Mouse (Mus musculus) lung, adult 18-20 months (tissue): ENCODE data around the gene Ero1lb.
"Not testable (repeated sequence)": the region's sequence is repeated elsewhere in the genome, so short reads cannot be mapped to it uniquely, and the experiment has no call there.

Experiments
- DNase-seq, 2 experiments: peaks; one replicate each; pipeline ENCODE4 v3.0.0; 2022; ENCODE audit warnings: mixed read lengths in 2 of 2

The Ero1lb gene

DNA sequence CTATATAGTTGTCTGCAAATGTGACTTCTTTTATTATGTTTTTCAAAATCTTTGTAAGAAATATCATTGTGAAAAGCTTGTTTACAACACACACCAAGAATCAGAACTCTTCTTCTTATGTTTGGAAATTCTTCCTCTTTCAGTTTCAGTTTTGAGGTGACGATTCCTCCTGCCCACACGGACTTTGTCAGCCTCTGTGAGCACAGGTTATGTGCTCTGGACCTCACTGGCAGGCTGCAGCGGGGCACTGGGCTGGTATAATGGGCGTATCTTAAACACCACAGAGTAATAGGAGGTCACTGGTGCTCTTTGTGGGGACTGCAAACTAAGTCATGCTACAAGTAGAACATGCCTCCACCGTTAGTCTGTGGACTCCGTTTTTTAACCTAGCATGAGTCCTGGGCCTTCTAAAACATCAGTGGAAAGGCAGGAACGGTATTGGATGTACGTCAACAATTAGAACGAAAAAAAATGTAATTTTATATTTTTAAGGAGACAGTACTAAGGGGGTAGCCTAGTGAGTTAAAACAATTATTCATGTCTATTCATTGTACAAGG, 9.4 kb downstream of the Ero1lb start:
- peak; percentile 6 to 33 for DNase-seq

DNA sequence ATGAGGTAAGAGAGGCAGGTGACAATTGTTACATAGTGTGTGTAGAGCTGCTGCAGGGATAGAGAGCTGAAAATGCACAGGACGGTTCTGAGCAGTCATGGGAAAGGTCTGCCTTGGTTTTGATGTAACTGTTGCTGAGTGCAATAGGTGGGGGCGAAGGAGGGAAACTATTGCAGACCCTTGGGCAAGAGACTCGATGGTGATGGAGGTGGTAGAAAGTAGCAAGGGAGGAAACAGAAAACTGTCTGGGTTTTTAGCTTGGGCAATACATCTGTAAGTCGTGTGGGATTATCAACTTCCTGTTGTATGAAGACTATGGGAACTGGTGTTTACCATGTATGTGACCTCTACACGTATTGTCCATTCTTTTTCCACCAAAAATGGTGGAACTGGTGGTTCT, 12.5 kb downstream of the Ero1lb start:
- no peak for DNase-seq

DNA sequence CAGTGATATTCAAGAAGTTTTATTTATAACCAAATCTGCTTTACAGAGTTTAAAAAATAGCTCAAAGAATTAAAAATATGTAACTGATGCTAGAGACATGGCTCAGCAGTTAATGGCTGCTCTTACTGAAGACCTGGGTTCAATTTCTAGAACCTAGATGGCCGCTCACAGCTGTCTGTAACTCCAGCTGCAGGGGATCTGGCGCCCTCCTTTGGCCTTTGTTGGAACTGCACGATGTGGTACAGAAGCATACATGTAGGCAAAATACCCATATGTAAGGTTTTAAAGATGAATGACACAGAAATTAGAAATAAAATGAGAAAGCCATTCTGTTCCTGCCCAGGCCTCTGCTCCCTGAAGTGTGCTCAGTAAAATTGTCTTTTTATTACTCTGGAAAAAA, 23.3 kb downstream of the Ero1lb start:
- peak; percentile 59 to 62 for DNase-seq

DNA sequence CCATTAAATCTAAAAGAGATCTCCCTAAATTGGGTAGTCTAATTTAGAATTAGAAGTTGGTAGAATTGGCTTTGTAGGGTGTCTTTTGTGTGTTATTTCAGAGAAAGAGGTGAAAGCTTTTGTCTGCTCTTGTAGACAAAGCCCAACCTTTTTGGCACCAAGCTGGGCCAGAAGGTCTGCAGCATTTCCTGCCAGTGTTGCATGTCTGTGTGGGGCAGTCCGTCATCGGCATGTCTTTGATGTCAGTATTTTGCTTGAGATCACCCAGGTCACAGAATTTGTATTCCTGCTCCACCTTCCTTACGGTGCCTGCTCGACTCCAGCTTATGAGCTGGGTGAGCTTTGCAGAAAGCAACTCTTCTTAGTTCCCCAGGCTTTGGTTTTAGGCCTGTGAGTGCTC, 31.4 kb downstream of the Ero1lb start:
- not testable (repeated sequence) for DNase-seq

DNA sequence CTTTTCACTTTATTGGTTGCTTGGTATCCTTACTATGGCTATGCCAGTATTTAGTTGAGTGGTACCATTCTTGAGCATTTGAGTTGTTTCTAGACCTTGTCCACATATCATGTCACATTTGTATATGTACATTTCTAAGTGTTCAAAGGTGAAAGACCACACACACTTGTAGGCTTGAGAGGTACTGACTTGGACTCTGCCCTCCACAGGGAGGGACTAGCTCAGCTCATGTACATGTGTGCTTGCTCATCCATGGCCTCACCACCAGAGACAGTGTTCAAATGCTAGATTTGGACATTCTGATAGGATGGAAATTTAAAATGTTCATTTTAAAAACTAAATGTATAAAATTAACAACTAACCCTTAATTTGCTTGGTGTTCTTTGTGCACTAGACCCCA, 44.5 kb downstream of the Ero1lb start:
- DNase-seq: not testable (repeated sequence)

DNA sequence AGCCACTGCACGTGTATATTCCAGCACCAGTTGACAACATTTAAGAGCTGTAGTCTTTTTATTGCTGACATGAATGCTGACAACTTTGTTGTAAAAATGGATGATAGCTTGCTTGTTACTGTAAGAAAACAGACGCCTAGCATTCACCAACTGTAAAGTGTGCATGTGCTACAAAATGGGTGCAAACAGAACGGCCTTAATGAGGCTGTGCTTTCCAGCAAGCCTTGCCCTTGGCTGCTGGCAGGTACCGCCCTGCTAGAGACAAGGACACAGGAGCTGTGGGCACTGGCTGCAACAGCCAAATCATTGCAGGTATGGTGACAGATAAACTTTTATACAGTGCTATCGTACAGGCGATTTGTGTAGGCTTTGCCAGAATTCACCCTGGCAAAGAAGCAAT, 48.4 kb downstream of the Ero1lb start:
- DNase-seq: not testable (repeated sequence)

DNA sequence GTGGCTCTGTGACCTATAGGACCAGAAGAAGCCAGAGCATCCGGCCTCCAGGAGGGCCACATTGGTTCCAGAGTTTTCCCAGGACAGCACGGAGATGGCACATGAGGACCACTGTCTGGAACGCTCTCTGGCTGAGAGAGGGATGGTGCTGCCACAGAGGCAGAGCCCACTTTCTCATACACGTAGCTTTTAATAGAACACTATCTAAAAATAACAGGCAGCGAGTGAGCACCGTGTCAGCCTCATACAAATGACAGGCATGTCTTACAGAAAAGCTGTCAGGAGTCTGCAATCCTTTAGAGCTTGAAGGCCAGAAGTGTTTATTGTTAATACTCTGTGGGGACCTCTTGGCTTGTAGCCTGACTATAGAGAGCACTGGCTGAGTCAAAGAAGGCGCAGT, 48.9 kb downstream of the Ero1lb start:
- not testable (repeated sequence) for DNase-seq

DNA sequence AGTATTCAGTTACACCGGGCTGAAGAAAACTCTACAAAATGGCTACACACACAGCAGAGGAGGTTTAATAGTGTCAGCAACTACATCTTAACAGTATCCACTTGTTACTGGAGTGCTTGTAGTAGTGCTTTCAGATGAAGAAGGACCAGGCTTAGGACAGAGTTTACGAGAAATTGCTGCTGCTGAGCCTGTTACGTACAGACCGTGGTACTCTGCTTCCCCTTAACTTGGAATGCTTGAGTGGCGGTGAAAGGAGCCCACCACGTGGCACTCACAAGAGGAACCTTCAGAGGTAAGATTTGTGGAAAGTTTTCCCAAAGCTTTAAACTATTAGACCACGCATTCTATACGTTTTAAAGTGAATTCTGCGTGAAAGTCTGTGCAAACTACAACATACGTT, 49.3 kb downstream of the Ero1lb start:
- DNase-seq: not testable (repeated sequence)

DNA sequence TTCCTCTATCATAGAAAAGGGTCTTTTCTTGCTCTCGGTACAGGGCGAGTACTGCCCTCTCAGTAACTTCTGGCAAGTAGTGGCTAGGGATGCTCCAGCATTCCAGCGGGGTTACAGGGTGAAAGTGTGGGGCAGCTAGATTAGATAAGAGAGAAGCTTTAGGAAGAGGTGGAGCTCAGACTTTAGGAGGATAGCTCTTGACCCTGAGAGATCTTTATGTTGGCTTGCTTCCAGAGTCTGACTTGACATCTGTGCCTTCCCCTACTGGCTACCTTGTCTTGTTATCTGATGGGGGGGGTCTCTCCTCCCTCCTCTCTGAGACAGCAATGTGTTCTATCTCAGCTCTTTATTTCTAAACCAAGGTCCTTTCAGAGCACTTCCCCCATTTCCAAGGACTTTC, 50.8 kb downstream of the Ero1lb start:
- DNase-seq: not testable (repeated sequence)

DNA sequence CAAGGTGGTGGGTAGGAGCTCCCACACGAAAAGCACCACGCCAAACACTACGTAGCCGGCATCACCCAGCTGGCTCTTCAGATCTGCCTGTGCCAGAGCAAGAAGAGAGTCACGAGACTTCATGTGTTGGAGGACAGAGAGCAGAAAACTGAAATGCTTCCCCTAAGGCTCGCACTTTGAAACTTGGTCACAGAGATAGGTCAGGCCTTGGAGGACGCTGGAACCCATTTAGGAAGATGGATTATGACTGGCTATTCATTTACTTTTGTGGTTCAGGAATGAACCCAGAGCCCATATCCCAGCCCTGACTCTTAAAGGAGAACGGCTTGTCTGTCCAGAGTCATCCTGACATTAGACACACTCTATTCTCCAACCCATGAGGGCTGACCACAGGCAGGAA, 54.1 kb downstream of the Ero1lb start:
- not testable (repeated sequence) for DNase-seq

DNA sequence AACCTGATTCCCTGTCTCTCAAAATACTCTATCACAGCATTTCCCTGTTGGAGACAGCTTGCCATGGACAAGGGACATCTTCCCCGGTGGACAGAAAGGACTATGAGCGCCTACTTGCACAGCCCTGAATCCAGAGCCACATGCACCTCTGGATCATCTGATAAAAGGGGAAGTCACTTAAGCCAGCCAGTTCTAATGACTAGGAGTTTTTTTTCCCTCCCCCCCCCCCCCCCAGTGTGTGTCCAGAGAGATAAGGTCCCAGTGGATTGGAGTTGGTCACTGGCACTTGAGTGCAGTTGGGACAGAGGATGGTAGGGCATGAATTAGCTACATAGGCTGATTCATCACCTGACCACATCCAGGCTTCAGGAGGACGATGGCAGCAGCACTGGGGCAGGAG, 60.4 kb downstream of the Ero1lb start:
- DNase-seq: not testable (repeated sequence)

DNA sequence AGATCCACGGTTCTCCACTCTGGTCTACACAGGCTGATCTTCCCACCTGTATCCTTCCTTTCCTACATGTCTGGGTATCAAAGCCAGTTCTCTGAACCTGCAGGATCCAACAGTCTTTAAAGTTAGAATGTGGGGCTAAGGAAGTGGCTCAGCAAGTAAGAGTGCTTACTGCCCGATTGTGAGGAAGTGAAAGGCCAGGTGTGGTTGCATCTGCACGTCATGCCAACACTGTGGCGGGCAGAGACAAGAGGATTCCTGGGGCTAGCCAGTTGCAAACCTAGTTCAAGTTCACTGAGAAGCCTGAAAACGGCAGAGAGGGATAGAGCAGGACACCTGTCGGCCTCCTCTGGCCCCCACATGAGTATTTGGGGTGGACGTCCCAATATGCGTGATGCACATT, 62.1 kb downstream of the Ero1lb start:
- not testable (repeated sequence) for DNase-seq

DNA sequence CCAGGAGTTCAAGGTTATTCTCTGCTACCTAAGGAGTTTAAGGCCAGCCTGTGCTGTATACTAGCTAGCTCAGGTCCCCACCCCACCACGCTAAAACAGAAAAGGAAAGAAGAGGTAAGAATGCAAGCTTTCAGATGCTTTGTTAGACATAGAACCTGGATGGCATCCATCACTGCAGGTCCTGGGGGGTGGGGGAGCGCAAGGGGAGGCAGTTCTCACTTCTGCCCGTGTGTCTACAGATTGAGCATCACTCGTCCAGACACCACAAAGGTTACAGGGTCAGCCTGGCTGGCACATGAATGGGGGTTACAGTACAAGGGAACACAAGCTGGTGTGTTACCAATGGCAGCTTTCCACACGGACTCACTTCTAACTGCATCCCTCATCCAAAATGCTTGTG, 62.5 kb downstream of the Ero1lb start:
- not testable (repeated sequence) for DNase-seq

DNA sequence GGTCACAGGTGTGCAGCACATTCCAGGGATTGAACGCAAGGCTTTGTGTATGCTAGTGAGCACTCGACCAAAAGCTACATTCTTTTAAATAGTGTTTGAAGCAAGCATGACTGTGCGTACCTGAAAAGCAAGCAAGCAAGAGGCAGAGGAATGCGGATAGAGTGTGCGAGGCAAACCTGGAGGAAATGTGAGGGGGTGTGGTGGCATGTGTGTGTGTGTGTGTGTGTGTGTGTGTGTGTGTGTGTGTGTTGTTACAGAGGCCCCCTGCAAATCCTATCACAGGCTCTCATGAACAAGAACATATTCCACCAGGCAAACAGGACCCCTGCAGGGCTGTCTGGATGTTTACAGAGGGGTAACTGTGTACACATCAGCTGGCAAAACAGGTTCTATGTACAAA, 64.6 kb downstream of the Ero1lb start:
- DNase-seq: peak; percentile 49 to 54

DNA sequence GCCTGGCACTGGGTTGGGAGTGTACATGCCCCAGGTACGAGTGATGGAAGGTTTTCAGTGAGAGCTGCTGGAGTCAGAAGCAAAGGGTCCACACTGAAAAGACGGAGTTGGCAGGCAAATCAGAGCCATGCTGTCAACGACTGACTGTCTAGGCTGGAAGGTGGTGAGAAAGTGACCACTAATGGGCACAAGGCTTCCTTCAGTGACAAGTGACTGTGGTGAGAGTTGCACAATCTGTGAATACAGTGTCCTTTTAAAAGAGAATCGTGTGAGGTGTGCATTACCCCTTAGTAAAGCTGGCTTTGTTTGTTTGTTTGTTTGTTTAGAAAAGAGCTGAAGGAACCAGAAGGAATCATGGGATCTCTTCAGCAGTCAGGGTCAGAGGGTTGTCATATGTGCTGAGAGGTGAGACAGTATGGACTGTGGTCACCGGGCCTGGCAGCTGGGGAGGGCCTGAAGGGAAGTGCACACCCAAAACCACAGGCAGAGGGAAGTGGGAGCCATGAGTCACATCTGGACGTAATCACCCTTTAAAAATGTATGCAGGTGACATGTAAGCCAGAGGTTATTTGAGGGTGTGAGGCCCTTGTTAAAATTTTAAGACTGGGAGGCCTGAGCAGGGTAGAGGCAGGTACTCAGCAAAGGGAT, 69.4 kb downstream of the Ero1lb start:
- not testable (repeated sequence) for DNase-seq

DNA sequence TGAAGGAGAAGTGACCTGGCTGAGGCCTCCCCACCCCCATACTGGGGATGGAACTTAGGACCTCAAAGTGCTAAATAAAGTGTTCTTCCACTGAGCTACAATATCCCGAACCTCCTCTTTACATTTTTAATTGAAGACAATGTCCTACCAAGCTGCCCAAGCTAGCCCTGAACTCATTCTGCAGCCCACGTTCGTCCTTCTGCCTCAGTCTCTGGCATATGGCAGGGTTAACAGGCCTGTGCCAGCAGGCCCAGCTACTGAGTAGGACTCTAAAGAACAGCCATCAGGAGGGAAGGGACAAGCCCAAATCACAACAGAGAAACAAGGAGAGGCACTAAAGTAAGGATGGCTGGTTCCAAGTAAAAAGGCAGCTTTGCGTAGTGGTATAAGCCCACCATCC, 77.1 kb downstream of the Ero1lb start:
- DNase-seq: not testable (repeated sequence)

DNA sequence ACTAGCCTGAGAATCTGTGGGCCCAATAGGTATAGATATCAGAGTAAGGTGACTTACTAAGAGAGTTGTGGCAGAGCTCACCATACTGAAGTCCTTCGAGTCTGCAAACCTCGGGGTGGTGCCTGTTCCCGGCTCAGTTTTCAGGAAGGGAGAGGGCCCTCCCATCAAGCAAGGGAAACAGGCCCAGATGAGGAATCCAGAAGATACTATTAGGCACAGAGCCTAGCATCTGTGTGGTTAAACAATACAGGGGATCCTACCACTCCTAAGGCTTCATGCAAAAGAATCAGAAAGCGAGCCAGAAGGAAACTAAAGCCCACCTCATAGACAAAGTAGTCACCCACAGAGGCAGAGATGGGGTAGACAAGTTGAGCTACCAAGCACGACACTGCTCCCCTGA, 81.0 kb downstream of the Ero1lb start:
- not testable (repeated sequence) for DNase-seq

DNA sequence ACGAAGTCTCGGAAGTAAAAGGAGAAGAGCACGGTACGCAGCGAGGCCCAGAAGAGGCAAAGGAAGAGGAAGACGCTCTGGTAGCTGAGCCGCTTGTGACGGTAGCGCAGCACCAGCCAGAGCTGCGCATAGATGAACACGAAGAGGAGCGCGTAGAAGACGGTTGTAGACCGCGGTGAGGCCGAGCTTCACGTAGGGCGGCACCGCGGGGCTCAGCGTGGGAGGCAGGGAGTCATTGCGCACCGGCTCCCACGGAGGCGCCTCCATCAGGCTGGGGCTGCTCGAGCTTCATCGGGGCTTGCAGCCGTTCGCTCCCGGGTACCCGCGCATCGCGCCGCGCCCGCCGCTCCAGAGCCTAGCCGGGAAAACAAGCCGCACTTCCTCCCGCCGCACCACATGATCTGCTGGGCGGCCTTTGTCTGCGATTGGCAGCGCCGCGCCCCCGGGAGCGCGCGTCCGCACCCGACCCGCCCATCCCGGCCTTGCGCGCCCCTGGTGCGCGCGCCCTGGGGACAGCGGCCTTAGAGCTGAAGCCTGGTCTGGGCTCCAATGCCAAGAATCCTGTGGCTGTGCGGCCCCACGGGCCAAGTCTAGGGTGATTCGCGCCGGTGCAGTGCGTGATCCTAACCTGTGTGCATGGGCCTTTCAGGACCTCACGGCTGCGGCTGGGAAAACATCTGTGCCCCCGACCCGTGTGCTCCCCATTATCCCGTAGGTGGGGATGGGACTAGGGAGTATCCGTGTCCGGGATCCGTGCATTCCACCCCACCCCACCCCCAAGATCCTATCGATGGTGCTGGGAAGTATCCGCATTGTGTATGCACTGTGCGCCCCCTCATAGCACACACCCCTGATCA, 84.6 kb downstream of the Ero1lb start:
- peak; percentile 83 to 84 for DNase-seq

DNA sequence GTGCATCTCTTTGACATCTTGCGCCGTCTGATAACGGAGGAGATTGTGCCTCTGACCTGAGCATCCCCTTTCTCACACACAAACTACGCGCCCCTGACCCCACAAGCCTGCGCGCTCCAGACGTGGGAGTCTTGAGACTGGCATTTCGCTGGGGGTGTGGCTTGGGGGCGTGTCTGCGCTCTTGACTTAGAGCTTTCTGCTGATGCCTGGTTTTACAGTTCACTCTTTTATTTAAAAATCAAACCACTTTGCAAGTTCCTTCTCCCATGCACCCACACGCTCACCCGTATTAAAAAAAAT, 85.2 kb downstream of the Ero1lb start:
- peak; percentile 76 to 77 for DNase-seq
